Mouse (Mus musculus): ENCODE measurements around the gene Daam1.

The Daam1 gene

DNA sequence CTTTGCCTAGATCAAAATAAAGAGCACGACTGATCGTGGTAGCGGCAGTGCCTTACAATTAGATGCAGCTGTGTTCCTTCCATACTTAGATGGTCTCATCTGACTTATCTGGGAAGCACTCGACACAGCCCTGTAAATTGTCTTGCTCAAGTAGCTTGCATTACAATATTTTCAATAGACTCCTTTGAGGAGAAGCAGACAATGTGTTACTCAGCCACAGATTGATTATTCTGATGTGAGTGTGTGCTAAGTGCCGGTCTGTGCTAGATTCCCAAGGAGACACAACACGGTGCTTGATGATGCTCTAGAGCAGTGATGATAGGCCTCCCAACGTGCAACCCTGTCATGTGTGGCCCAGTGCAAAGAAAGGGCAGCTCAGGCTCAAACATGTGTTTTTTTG is 70.3 kb downstream of the Daam1 start:
- DNase-seq = no peak

GRCm38 (mm10) chr12:71901859-71902258 is 71.0 kb downstream of the Daam1 start:
- no peak for DNase-seq

DNA sequence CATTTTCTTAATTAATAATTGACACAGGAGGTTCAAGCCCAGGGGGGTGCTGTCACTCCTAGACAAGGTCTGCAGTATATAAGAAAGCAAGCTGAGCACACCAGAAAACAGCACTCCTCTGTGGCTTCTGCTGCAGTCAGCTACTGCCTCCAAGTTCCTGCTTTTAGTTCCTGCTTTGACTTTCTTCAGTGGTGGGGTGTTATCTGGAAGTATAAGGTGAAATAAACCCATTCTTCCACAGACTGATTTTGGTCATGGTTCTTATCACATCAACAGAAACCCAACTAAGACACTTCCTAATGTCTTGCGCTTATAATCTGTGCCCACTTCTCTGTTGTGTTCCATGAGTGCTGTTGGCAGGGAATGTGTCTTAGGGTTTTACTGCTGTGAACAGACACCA is 71.4 kb downstream of the Daam1 start:
- no peak for DNase-seq

DNA sequence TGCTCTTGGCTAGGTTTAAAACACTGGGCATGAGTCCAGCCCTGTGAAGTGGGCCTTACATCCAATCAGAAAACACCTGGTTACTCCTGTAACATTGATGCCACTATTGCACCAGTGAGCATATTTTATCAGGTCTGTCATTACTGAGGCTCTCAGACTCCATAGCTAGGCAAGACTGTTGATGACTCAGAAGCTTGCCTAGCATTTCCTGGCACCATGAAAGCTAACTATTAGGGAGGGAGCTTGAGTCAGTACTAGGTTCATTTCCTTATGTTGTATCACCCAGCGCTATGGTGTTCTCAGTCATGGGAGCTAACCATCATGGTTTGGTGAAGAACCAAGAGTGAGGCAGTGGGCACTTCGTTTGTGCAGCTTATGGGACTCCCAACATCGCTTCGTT is 72.3 kb downstream of the Daam1 start:
- DNase-seq = no peak

GRCm38 (mm10) chr12:71904310-71904709 is 73.4 kb downstream of the Daam1 start:
- no peak for DNase-seq

DNA sequence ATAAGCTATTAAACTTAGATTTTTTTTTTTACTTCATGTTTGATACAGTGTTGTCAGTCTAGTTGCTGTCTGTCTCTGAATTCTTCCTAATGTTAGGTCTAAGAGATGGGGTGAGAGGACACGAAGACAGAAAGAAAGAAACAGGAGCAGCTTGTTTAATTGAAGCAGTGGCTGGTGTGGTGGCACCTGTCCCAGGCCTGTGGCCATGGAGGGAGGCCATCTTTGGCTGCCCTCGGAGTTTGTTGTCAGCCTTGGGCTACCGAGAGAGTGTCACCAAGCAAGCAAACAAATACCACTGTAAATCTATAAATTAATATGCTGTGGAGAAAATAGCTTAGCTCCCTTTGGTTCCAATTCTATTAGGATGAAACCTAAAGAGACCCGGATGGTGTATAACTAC is 74.0 kb downstream of the Daam1 start:
- no peak for DNase-seq

- DNase-seq = no peak
Observed at GRCm38 (mm10) chr12:71905640-71906320, 74.9 kb downstream of the Daam1 start.

DNA sequence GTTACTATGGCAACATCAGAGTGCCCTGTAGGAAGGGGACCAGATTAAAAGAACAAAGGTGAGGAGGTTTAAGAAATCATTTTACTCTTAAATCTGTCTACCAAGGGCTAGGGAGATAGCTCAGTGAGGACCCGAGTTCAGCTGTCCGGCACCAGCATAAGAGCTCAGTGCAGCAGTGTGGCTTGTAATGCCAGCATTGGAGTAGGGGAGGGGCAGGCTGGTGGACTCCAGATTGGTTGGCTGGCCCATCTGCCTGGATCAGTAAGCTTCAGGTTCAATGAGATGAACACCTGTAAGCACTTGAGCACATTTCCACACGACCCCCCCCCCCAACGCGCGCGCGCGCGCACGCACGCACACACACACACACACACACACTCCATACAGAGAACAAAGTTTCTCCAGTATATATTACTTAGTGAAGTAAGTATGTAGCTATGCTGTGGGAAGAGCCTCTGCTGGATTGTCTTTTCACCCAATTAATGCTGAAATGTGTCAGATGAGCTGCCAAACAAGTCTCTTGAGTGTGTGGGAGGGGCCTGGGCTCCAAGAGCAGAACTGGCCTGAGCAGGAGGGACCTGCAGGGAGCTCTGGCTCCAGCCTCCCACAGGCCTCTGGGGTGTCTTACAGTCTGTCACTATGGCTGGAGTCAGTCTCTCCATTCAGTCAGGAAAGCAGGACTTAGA is 75.8 kb downstream of the Daam1 start:
- DNase-seq = no peak

DNA sequence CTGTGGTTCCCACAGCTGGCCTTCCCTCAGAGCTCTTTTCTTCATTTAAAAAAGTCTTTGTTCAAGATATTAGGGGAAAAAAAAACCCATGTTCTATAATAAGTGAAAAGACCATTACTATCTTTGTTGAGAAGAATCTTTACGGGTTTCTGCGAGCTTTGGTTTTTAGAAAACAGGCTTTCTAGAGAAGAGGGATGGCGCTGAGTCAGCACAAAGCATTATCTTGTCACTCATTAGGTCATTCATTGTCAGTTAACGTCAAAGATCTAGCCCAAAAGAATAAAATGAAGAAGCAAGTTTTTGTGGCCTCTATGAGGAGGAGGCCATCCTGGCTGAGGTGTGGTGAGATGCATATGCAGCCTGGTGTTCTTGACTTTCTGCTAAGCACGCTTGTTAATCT is 78.1 kb downstream of the Daam1 start:
- DNase-seq = no peak

GRCm38 (mm10) chr12:71910246-71910645 is 79.4 kb downstream of the Daam1 start:
- DNase-seq = no peak

DNA sequence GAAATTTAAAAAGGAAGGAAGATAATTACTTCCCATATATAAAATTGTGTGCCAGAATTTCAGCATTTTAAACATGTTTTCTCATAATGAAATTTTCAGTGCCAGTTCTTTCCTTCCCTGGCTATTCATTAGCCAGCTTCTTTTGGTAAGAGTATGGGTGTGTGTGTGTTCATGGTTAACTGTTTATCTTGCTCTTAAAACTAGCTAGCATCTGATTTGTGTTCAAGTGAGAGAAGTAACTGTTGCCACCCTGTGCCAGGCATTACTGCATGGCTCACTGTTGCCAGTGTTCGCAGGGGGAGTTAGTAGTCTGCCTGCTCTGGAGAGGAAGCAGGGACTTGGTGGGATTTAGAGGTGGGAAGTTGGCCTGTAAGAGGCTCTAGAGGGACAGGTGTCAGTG is 81.4 kb downstream of the Daam1 start:
- DNase-seq = no peak

DNA sequence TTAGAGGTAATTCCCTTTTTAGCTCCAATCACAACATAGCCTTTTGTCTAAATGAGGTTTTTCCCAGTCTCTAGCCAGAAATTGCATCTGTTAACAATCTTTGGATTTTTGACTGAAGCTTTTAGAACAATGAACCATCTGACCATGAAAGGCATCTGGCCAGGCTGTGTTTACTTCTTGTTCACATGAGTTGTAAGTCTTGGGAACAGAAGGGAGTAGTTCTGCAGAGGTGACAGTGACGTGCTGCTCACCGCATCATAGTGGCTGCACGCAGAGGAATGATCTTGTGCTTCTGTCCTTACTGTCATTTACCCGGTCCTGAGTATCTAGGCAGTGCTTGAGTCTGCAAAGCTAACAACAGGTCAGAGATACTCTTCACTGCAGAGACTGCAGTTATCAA is 88.3 kb downstream of the Daam1 start:
- DNase-seq = no peak

GRCm38 (mm10) chr12:71919962-71920361 is 89.1 kb downstream of the Daam1 start:
- no peak for DNase-seq

- DNase-seq = no peak
Observed at GRCm38 (mm10) chr12:71922827-71923381, 92.0 kb downstream of the Daam1 start.

GRCm38 (mm10) chr12:71924978-71925529 is 94.2 kb downstream of the Daam1 start:
- no peak for DNase-seq

- no peak for DNase-seq
Observed at GRCm38 (mm10) chr12:71925990-71926700, 95.3 kb downstream of the Daam1 start.

- DNase-seq = no peak
Observed at GRCm38 (mm10) chr12:71928092-71928491, 97.2 kb downstream of the Daam1 start.

- no peak for DNase-seq
Observed at GRCm38 (mm10) chr12:71929876-71930275, 99.0 kb downstream of the Daam1 start.

DNA sequence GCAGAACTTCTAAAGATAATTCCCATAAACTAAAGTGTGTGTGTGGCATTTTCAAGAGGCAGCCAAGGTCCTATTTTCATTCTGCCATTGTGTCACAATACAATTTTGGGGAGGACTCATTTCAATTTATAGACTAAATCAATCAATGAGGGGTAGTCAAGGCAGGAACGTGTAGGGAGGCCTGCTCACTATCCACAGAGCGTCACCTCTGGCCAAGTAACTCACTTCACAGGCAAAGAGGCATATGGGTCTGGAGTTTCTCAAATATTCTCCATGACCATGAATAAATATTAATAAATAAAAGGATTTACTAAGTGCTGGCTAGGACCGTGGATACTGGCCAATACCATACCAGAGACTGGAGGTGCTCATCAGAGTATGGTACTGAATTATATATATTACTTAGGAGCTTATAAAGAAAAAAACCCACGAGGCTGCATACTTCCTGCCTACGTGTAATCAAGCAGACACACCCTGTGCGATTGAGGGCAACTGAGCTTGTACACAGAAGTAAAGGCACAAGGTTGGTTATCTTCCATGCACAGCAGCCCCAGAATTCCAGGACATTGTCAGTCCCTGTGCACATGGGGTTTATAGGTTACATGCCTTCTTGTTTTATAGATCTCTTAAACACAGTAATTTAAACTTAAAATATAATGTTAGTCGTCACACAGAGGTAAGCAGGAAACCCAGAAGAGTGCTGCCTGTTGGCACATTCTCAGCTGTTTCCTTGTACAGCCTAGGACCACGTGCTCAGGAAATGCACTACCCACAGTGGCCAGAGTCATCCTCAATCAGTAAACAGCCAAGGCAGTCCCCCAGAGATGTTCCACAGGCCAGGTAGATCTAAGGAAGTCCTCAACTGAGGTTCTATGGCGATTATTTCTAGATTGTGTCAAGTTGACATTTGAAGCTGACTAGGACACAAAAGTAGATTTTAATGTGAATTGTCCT is 101.8 kb downstream of the Daam1 start:
- peak; percentile 55 for DNase-seq

- no peak for DNase-seq
Observed at GRCm38 (mm10) chr12:71933989-71934645, 103.2 kb downstream of the Daam1 start.

- no peak for DNase-seq
Observed at GRCm38 (mm10) chr12:71936636-71937035, 105.8 kb downstream of the Daam1 start.

- DNase-seq = no peak
Observed at GRCm38 (mm10) chr12:71938513-71938912, 107.6 kb downstream of the Daam1 start.

Data from thymus, postnatal 25 days (tissue).